Mouse (Mus musculus): ENCODE measurements around the gene Gm6583. TPM values are rescaled to one million over a fixed set of nuclear protein-coding genes. Genes with fewer than 3 reads are reported as not detected.

Gene Gm6583
- under 1 TPM; 0.37 to 0.46 TPM for total RNA-seq (2023)

DNA sequence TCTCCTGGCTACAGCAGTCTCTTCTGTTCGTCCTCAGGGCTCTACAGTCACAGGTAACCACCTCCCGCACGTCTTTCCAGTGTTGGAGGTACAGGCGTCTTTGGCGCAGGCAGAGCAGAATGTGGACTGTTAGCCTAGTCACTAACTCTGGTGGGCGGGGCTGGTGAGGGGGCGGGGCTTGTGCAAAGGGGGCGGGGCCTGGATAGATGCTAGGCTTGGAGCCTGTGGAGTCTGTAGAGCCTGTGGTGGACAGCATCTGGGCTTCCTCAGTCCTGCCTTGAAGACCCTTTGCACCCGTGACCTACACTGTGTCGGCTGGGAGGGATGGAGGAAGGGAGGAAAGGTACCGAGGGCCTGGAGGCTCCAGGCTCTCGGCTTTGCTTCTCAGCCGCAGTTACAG lies at the start of gene Gm6583:
Gm6583 (minus strand) TSS at position 124 of the 400 bp plus-strand sequence.

DNA sequence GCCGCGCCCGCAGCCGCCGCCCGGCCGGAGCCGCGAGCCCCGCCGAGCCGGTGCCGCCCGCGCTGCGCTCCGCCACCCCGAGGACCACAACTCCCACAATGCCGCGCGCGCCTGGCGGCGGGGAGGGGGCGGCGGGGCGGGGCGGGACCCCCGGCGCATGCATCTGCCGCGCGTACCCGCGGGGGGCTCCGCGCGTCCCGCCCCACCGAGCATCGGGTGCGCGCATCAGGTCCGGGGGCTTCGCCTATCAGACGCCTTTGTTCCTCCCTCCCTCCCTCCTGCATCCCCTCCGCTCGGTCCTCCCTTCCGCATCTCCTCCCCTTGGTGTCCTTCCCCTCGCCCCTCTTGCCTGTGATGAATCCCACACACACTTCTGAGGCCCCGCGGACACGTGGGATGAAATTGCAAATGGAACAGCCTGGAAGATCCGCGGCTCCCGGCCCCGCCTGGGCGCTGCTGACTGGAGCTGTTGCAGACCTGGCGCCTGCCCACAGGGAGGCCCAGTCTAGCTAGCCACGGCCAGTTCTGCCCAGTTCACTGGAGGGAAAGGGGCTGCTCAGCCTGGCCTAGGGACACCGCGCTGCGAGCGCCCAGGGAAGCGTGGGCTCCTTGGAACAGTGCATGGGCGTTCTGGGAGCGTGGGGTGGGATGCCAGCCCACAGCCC lies 39.1 kb upstream of the Gm6583 start, which contains the start of gene Asphd2:
Asphd2 (minus strand) TSS at position 88 of the 665 bp plus-strand sequence.

DNA sequence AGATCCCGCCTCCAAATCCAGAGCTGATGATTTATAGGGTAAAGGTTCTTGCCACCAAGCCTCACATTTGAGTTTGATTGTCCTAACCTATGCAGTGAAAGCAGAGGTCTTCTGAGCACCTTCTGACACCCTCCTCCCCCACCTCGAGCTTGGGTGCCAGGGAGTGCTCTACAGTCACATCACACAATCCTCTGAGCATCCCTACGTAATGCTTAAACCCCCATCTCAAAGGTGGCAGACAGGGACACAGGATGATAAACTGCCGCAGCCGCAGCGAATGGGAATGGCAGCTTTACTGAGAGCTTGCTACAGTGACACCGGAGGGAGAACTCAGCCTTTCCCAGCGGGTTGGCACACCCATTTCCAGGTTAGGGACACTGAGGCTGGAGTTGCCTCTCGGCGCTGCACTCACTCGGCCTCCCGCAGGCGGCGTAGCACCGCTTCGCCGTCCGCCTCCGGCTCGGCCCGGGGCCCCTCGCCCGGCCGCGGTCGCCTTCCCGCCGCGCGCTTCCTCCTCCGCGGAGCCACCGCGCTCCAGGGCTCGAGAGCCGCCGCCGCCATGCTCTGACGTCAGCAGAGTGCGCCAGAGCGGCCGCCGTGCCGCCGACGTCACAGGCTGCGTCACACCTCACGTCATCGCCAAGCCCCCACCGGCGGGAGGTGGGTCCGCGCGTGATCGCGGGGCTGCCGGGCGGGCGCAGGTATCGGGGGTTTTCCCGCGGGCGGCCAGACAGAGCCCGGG lies 13.2 kb downstream of the Gm6583 start, which contains the start of the genes Srrd and Hps4:
Srrd (minus strand) TSS at position 578 of the 742 bp plus-strand sequence.
Hps4 (plus strand) TSS at position 621 of the 742 bp plus-strand sequence.

DNA sequence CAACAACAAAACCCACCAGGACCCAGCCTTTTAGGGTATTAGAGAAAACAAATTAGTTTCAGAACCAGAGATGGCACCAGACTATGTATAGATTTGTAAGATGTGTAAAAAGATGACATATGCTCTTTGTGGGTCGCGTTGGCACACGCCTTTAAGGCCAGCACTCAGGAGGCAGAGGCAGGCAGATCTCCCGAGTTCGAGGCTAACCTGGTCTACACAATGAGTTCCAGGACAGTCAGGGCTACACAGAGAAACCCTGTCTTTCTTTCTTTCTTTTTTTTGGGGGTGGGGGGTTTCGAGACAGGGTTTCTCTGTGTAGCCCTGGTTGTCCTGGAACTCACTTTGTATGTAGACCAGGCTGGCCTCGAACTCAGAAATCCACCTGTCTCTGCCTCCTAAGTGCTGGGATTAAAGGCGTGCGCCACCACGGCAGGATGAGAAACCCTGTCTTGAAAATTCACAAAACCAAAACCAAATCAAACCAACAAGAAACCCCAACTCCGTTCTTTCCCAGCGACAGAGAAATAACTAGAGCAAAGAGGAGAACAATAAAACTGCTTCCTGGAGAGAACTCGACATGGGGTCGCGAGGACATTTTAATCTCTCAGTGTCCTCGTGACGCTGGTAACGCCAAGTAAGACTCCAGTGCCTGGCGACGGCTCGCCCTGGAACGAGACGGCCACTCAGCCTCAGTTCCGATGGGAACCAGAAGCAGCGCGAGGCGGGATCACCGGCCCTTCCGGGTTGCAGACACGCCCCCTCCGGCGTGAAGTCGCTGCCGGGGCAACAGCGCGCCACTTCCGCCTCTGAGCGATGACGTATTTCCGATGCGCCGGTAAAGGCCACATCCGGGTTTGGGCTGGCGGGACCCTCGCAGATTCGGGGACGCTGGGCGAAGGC lies 30.0 kb downstream of the Gm6583 start, which contains the start of gene Tfip11:
Tfip11 (plus strand) TSS at position 813 of the 900 bp plus-strand sequence.

Other genes with a start within 250 kb of the Gm6583 start
- gene Cryba4, start 103.5 kb downstream of the Gm6583 start, total RNA-seq (2023): 1 to 10 TPM; 5.0 to 7.5 TPM
- 1 to 10 TPM; 2.9 to 3.8 TPM for gene Crybb1, start 100.2 kb downstream of the Gm6583 start, total RNA-seq (2023)
- gene Tpst2, start 79.3 kb downstream of the Gm6583 start, total RNA-seq (2023): 10 to 100 TPM; 85.9 to 95.5 TPM
- gene Tfip11, start 29.7 kb downstream of the Gm6583 start, total RNA-seq (2023): 10 to 100 TPM; 64.5 to 70.1 TPM
- 10 to 100 TPM; 23.8 to 29.5 TPM for gene Srrd, start 13.0 kb downstream of the Gm6583 start, total RNA-seq (2023)
- 10 to 100 TPM; 27.3 to 36.7 TPM for gene Hps4, start 12.9 kb downstream of the Gm6583 start, total RNA-seq (2023)
- gene Asphd2, start 38.8 kb upstream of the Gm6583 start, total RNA-seq (2023): not detected
- not detected for gene Gm6588, start 93.4 kb upstream of the Gm6583 start, total RNA-seq (2023)
- under 1 TPM; 0.31 to 0.43 TPM for gene Sez6l, start 221.2 kb upstream of the Gm6583 start, total RNA-seq (2023)

Data from monocyte, adult 59 days (primary cell).